Mouse (Mus musculus) small intestine, adult 2 months (tissue): ENCODE results near the gene Wfdc1. TPM values are rescaled to one million over a fixed set of nuclear protein-coding genes. Genes with fewer than 3 reads are reported as not detected.

ENCODE experiments used
- H3K27ac ChIP-seq: fragments of 200-500 bp; 2 replicates; pipeline ENCODE4 v1.5.1; 2012; ENCODE audit warnings: low read depth, low read length, control low read depth, inconsistent platforms; ENCODE audit not compliant: insufficient read depth
- H3K27me3 ChIP-seq: fragments of 200-500 bp; 2 replicates; pipeline ENCODE4 v1.6.1; 2012; ENCODE audit warnings: mild to moderate bottlenecking, moderate library complexity, low read length, inconsistent platforms; ENCODE audit not compliant: control insufficient read depth, insufficient read depth
- H3K36me3 ChIP-seq: fragments of 200-500 bp; 2 replicates; pipeline ENCODE4 v1.6.1; 2012; ENCODE audit warnings: mild to moderate bottlenecking, low read length, control low read depth, inconsistent platforms; ENCODE audit not compliant: control insufficient read depth, insufficient read depth
- H3K4me1 ChIP-seq: fragments of 200-500 bp; 2 replicates; pipeline ENCODE4 v1.6.1; 2012; ENCODE audit warnings: low read length, inconsistent platforms, mixed read lengths; ENCODE audit not compliant: control insufficient read depth, insufficient read depth, insufficient read length
- H3K4me3 ChIP-seq: fragments of 200-500 bp; 2 replicates; pipeline ENCODE4 v1.5.1; 2012; ENCODE audit warnings: low read depth, mild to moderate bottlenecking, control low read depth, inconsistent platforms, low read length, moderate library complexity
- CTCF ChIP-seq: fragments of 200-500 bp; IDR thresholded peaks from 2 replicates; pipeline ENCODE4 v1.5.1; 2012; ENCODE audit warnings: low read depth, mild to moderate bottlenecking, control low read depth, inconsistent platforms, low read length, moderate library complexity, mixed read lengths; ENCODE audit not compliant: insufficient replicate concordance, insufficient read length; ENCODE audit errors: extremely low read depth
- POLR2A ChIP-seq: fragments of 200-500 bp; IDR thresholded peaks from 2 replicates; pipeline ENCODE4 v1.6.1; 2012; ENCODE audit warnings: low read depth, mild to moderate bottlenecking, control low read depth, inconsistent platforms, low read length, moderate library complexity
- WGBS: fragments of 180-500 bp; shearing (Covaris S2); methylation state at CpG from one replicate; pipeline ENCODE4 v1.1.7; 2018; 5-methylcytosine and 5-hydroxymethylcytosine counted together
- polyA plus RNA-seq: library from polyadenylated mRNA; depleted of rRNA; stranded (reverse); fragments of >200 nt; gene quantifications from 2 replicates; pipeline ENCODE4 v1.2.3, GENCODE M21; 2012; rRNA removed

The Wfdc1 gene
- polyA plus RNA-seq, 1 experiment: 34.5 TPM

DNA sequence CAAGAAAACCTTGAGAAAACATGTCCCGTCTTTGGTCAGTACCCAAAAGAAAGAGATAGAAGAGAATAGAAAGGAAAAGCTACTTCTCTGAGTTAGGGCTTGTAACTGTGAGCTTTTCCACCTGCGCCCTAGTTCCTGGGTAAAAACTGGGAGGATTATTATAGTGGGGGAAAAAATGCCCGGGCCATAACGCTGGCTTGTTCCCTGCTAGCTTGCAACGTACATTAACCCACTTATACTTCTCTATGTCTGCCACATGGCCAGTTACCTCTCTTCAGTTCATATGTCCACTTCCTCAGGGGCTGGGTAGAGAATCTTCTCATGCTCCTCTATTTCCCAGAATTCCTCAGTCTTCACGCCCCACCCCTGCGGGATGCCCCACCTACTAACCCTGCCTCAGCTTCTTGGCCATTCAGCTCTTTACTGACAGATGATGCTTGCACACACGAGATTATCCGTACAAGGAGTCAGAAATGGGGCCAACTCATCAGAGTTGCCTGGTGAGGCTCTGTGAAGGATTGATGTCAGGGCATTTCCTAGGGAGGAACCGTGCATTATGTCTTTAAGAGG lies 70.3 kb downstream of the Wfdc1 start:
- WGBS: 94% methylated on average over 10 of the region's 10 CpGs
- peaks cover 11% of the 10 kb centered on the region; the same call in 1 of the 2 replicates for H3K4me1 ChIP-seq
- no peaks in the 10 kb centered on the region for H3K27me3 ChIP-seq
- no peak overlapping the region for H3K4me3 ChIP-seq
- TF ChIP-seq CTCF (no peak), POLR2A (no peak)
- no peaks in the 10 kb centered on the region for H3K36me3 ChIP-seq
- H3K27ac ChIP-seq: no peak overlapping the region

DNA sequence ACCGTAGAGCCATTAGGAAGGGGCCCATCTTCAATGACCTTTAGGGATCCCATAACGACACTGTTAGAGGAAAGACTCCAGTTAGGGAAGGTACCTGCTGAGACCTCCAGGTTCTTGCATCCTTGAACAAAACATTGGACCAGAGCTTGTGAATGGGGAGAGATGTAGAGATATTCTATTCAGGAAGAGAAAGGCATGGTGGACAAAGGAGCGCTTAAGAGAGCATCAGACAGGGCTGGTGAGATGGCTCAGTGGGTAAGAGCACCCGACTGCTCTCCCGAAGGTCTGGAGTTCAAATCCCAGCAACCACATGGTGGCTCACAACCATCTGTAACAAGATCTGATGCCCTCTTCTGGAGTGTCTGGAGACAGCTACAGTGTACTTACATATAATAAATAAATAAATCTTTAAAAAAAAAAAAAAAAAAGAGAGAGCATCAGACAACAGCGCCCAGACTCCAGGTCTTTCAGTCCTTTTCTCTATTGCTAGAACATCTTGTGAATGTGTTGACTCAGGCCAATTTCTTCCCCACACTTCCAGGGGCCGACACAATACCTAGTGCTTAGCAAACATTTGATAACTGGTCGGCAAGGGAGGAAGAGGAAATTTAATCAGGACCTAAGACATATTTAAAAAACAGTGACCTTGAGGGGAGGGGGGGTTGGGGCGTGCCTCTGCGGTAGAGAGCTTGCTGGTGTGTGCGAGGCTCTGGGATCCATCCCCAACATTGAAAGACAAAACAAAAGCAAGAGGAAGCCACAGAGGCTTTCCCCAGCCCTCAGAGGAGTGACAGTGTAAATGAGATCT lies 71.1 kb downstream of the Wfdc1 start:
- peaks cover 3% of the 10 kb centered on the region; the same call in 1 of the 2 replicates for H3K4me1 ChIP-seq
- WGBS: 52% methylated on average over 11 of the region's 11 CpGs
- TF ChIP-seq POLR2A (no peak), CTCF (no peak)

More for the DNA sequence above, 71.1 kb downstream of the Wfdc1 start:
- no peak overlapping the region for H3K27ac ChIP-seq
- no peak overlapping the region for H3K4me3 ChIP-seq
- H3K36me3 ChIP-seq: no peaks in the 10 kb centered on the region
- H3K27me3 ChIP-seq: no peaks in the 10 kb centered on the region

Other genes with a start within 250 kb of the Wfdc1 start
- gene Osgin1, start 232.2 kb upstream of the Wfdc1 start, polyA plus RNA-seq: 78.7 and 306 TPM in 2 replicates
- 0.44 and 0.72 TPM in 2 replicates for gene Necab2, start 219.6 kb upstream of the Wfdc1 start, polyA plus RNA-seq
- gene Slc38a8, start 164.7 kb upstream of the Wfdc1 start, polyA plus RNA-seq: 0.36 and 0.68 TPM in 2 replicates
- 24.4 and 43.1 TPM in 2 replicates for gene Mbtps1, start 107.6 kb upstream of the Wfdc1 start, polyA plus RNA-seq
- 13.4 and 20.9 TPM in 2 replicates for gene Hsdl1, start 91.2 kb upstream of the Wfdc1 start, polyA plus RNA-seq
- gene Dnaaf1, start 91.1 kb upstream of the Wfdc1 start, polyA plus RNA-seq: 3.7 and 9.4 TPM in 2 replicates
- gene Taf1c, start 61.1 kb upstream of the Wfdc1 start, polyA plus RNA-seq: 15.9 and 23.6 TPM in 2 replicates
- gene Adad2, start 53.6 kb upstream of the Wfdc1 start, polyA plus RNA-seq: 0.27 and 0.96 TPM in 2 replicates
- gene Kcng4, start 30.7 kb upstream of the Wfdc1 start, polyA plus RNA-seq: 0.38 and 0.82 TPM in 2 replicates
- 3.0 and 4.8 TPM in 2 replicates for gene Atp2c2, start 33.6 kb downstream of the Wfdc1 start, polyA plus RNA-seq
- gene Tldc1, start 112.1 kb downstream of the Wfdc1 start, polyA plus RNA-seq: 4.6 and 7.4 TPM in 2 replicates
- 206 and 264 TPM in 2 replicates for gene Cotl1, start 174.2 kb downstream of the Wfdc1 start, polyA plus RNA-seq
- 11.5 and 23.8 TPM in 2 replicates for gene Klhl36, start 195.9 kb downstream of the Wfdc1 start, polyA plus RNA-seq
- gene Usp10, start 244.0 kb downstream of the Wfdc1 start, polyA plus RNA-seq: 58.1 and 86.1 TPM in 2 replicates
- gene Gm20388, start 244.5 kb downstream of the Wfdc1 start, polyA plus RNA-seq: 21.9 and 37.3 TPM in 2 replicates